Mouse (Mus musculus): Measurements from ENCODE around the gene Trabd.

DNA sequence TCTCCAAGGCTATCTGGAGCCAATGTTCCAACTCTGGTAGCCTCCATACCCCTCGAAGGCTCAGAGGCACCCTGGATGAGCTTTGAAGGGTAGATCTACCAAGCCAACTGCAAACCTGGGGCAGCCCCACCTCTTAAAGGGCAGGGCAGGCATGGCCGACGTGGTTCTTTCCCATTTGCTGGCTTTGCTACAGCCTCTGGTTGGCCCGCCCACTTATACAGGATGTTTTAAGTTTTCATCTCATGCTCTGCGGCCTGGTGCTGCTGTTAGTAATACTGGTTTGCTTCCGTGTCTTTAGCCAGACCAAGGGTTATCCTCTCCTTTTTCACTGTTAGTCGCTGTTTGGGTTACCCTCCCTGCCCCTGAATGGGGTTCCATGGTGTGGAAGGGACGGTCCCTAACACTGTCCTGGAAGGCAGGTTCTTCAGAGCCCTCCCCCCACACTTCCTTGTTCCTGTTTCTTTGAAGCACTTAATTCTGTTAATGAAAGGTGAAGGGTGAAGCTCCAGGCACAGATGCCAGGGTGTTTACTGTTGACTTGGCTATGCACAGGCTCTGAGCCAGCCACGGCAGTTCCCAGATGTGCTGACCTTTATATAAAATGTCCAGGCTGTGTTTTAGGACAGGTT is 3.4 kb downstream of the Trabd start:
- no peak for TF ChIP-seq USF1 (IDR thresholded peaks at IDR 0.05; ENCODE audit: low read depth)
- TF ChIP-seq E2F4 (IDR thresholded peaks at IDR 0.05; ENCODE audit: insufficient read depth): no peak
- TF ChIP-seq POLR2A (IDR thresholded peaks at IDR 0.05; ENCODE audit: insufficient read length, low read depth): no peak
- TF ChIP-seq TCF12 (IDR thresholded peaks at IDR 0.05; ENCODE audit: insufficient read depth, poor library complexity, severe bottlenecking): no peak
- no peak for TF ChIP-seq MYOD1 (IDR thresholded peaks at IDR 0.05; ENCODE audit: control insufficient read depth in 1 of 3, insufficient read length in 2 of 3, low read depth in 2 of 3)
- TF ChIP-seq MAX (IDR thresholded peaks at IDR 0.05; ENCODE audit: low read depth): no peak
- TF ChIP-seq REST (IDR thresholded peaks at IDR 0.05; ENCODE audit: insufficient read depth, insufficient read length): no peak
- TF ChIP-seq POLR2AphosphoS2 (IDR thresholded peaks at IDR 0.05; ENCODE audit: insufficient read length, low read depth): no peak
- TF ChIP-seq TCF3 (IDR thresholded peaks at IDR 0.05; ENCODE audit: insufficient read length, low read depth): no peak

All from myocyte (in vitro differentiated cells).